In the genomic region with DNA sequence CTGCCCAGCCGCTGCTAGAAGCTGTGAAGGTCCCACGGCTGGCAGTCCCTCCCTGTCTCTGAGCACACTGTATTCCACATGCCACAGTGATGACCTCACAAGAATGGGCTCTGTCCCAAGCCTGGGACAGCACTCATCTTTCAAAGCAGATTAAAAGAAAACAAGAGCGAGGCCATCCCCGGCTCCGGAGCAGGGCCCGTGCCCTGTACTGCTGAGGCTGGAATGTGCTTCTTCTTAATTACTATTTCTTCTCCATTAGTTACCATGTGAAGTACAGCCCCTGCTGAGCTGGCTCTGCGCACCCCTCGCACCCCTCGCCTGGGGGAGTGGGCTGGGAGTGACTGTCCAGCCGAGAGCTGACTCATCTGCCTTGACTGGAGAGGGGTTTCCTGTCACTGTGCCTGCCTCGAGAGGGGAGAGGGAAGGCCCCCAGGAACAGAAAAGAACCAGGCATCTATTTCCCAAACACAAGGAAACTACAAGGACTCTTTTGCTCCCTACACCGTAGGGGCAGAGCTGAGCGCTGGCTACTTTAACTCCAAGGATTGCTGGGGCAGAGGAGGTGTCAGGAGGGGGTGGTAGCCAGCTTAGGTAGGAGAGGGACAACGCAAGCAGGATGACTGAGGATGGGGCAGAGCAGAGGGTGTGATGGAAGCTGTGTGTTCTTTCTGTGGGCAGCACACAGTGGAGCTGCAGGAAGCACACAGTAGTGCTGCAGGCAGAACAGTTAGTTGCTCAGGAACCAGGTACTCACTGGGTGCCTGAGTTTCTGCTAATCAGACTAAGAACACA, we compare ENCODE assay signal across 8 mouse cellular contexts.
DNase-seq lines count a peak whose midpoint lies in the region; ATAC-seq and TF ChIP-seq lines count a peak whose summit lies in the region.

No protein-coding gene starts in this region.

- H3K36me3 ChIP-seq in heart, embryonic 10.5 days: no peaks in the 10 kb centered on the region
- no peaks in the 10 kb centered on the region for H3K36me3 ChIP-seq in thymus, adult 2 months (ENCODE audit: control insufficient read depth, insufficient read depth, low read length)

- no peak for TF ChIP-seq CTCF in thymus, adult 2 months (IDR thresholded peaks at IDR 0.05; ENCODE audit: borderline replicate concordance, control insufficient read depth, extremely low read depth, insufficient read depth, low read length, poor library complexity)

- TF ChIP-seq POLR2A in thymus, adult 2 months (IDR thresholded peaks at IDR 0.05; ENCODE audit: control insufficient read depth, extremely low read depth, insufficient read depth, low read length, poor library complexity): no peak

- H3K27ac ChIP-seq in heart, embryonic 10.5 days: peak overlapping the region; percentile 82
- no peak overlapping the region for H3K27ac ChIP-seq in thymus, adult 2 months (ENCODE audit: control insufficient read depth, insufficient read depth, low read length)

- ATAC-seq in erythroid progenitor cell, adult 5-6 weeks (replicated peaks; ENCODE audit: low FRiP score, poor library complexity, severe bottlenecking): no peak

- H3K4me3 ChIP-seq in heart, embryonic 10.5 days: no peak overlapping the region; the same call in 1 of the 2 replicates
- H3K4me3 ChIP-seq in thymus, adult 2 months (ENCODE audit: control insufficient read depth, insufficient read depth, low read length): no peak overlapping the region

- DNase-seq in MN1 (ENCODE audit: low spot score): peak; percentile 86
- peak; percentile 70 for DNase-seq in embryo, embryonic 10 days (ENCODE audit: low spot score)
- DNase-seq in heart, embryonic 10.5 days (ENCODE audit: low spot score): no peak
- peak; percentile 30 to 50 for DNase-seq in kidney, adult 8-10 months
- DNase-seq in lung, postnatal 4 days: peak; percentile 76 to 84
- DNase-seq in thymus, adult 2 months: no peak
- DNase-seq in spleen, adult 12 weeks (ENCODE audit: low spot score): no peak

- H3K27me3 ChIP-seq in heart, embryonic 10.5 days (ENCODE audit: insufficient read depth, poor library complexity, severe bottlenecking): peaks cover 7% of the 10 kb centered on the region; the same call in 1 of the 2 replicates
- no peaks in the 10 kb centered on the region for H3K27me3 ChIP-seq in thymus, adult 2 months (ENCODE audit: control insufficient read depth, insufficient read depth, low read length)

- WGBS in heart, embryonic 10.5 days: 14% methylated on average over 14 of the region's 14 CpGs
- 43% methylated on average over 14 of the region's 14 CpGs for WGBS in thymus, adult 2 months

- H3K9me3 ChIP-seq in heart, embryonic 10.5 days: no peaks in the 10 kb centered on the region

- peaks cover 42% of the 10 kb centered on the region for H3K4me1 ChIP-seq in heart, embryonic 10.5 days
- H3K4me1 ChIP-seq in thymus, adult 2 months (replicated peaks; ENCODE audit: control insufficient read depth, insufficient read depth, low read length): no peaks in the 10 kb centered on the region

Comparison
In these comparisons a context has a peak if more than half of its experiments do, and no peak if none do; other contexts are left out.
1. DNase-seq: peak in MN1 (single experiment), embryo, embryonic 10 days (single experiment), kidney, adult 8-10 months (2 of 2) and lung, postnatal 4 days (2 of 2); none in heart, embryonic 10.5 days (single experiment), thymus, adult 2 months (single experiment) and spleen, adult 12 weeks (single experiment).